Mouse (Mus musculus) limb, embryonic 10.5 days (tissue): ENCODE measurements around the gene Fbxl13. TPM values are rescaled to one million over a fixed set of nuclear protein-coding genes. Genes with fewer than 3 reads are reported as not detected.

Experiments used
- DNase-seq: peaks from one replicate; pipeline ENCODE4 v3.0.0-alpha.2; 2017; ENCODE audit warnings: low spot score
- H3K27ac ChIP-seq: fragments of 300-500 bp; sonication (generic); 2 replicates; pipeline ENCODE4 v1.5.1; 2016; ENCODE audit warnings: mild to moderate bottlenecking
- H3K27me3 ChIP-seq: fragments of 300-500 bp; sonication (generic); 2 replicates; pipeline ENCODE4 v1.6.1; 2016; ENCODE audit warnings: low read depth, mild to moderate bottlenecking; ENCODE audit not compliant: poor library complexity, severe bottlenecking
- H3K36me3 ChIP-seq: fragments of 300-500 bp; sonication (generic); 2 replicates; pipeline ENCODE4 v1.6.1; 2016; ENCODE audit warnings: mild to moderate bottlenecking, moderate library complexity
- H3K4me1 ChIP-seq: fragments of 300-500 bp; sonication (generic); 2 replicates; pipeline ENCODE4 v1.6.1; 2016
- H3K4me3 ChIP-seq: fragments of 300-500 bp; sonication (generic); 2 replicates; pipeline ENCODE4 v1.5.1; 2016; ENCODE audit warnings: mild to moderate bottlenecking, moderate library complexity
- H3K9me3 ChIP-seq: fragments of 300-500 bp; sonication (generic); replicated peaks from 2 replicates; pipeline ENCODE4 v1.6.1; 2016; ENCODE audit warnings: mild to moderate bottlenecking
- WGBS: fragments of 180-500 bp; shearing (Covaris S2); methylation state at CpG from one replicate; pipeline ENCODE4 v1.1.7; 2016; 5-methylcytosine and 5-hydroxymethylcytosine counted together
- polyA plus RNA-seq: library from polyadenylated mRNA; unstranded; fragments of >200 nt; fragmentation: Nextera tagmentation; extraction: Ambion mirVana; gene quantifications from 2 replicates; pipeline ENCODE4 v1.2.1, GENCODE M21; 2016

Fbxl13 gene
- polyA plus RNA-seq, 1 experiment from 2014 or later = 0.15 TPM

DNA sequence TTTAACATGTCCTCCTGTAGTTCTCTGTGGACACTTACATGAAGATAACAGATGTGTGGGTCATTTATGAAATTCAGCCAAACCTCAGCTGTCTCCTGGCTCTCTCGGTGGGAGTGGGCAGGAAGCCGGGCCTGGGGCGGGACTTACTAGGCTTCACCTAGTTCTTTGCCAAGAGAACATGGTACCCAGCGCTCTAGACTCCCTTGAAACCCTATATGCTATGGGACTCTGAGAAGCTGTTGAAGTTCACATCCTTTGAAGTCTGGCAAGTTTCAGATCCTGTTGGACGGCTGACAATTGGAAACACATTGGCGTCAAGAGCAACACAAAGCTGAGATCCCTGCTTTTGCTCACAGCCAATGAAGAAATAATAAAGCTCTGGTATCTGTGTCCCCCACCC is 149.1 kb downstream of the Fbxl13 start:
- Histone ChIP-seq H3K4me3 (no peak overlapping the region), H3K27ac (peak overlapping the region; percentile 62), H3K9me3 (no peaks in the 10 kb centered on the region), H3K27me3 (no peaks in the 10 kb centered on the region), H3K36me3 (no peaks in the 10 kb centered on the region), H3K4me1 (peaks cover 20% of the 10 kb centered on the region)
- 46% methylated on average over 6 of the region's 6 CpGs for WGBS
- peak; percentile 48 for DNase-seq

DNA sequence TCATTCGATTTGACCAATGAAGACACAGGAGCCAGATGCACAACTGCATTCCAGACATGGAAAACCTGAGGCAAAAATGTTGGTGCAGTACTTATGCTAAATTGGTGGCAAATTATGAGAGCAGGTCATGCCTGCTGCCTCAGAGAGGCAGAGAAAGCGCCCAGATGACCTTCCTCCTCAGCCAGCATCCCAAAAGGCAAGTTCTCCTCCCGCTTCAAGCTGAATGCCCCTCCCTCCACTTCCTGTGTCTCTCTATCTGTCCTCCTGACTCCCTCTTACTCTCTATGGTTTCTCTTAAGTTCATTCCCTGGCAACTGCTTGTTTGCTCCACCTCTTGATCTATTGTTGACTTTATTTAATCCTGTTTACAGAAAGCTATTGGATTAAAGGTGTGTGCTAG is 150.7 kb downstream of the Fbxl13 start:
- no peak overlapping the region for H3K4me3 ChIP-seq
- no peak for DNase-seq
- WGBS = 55% methylated on average over 3 of the region's 3 CpGs
- no peaks in the 10 kb centered on the region for H3K36me3 ChIP-seq
- no peaks in the 10 kb centered on the region for H3K9me3 ChIP-seq
- H3K4me1 ChIP-seq = peaks cover 22% of the 10 kb centered on the region
- H3K27me3 ChIP-seq = no peaks in the 10 kb centered on the region
- H3K27ac ChIP-seq = no peak overlapping the region

DNA sequence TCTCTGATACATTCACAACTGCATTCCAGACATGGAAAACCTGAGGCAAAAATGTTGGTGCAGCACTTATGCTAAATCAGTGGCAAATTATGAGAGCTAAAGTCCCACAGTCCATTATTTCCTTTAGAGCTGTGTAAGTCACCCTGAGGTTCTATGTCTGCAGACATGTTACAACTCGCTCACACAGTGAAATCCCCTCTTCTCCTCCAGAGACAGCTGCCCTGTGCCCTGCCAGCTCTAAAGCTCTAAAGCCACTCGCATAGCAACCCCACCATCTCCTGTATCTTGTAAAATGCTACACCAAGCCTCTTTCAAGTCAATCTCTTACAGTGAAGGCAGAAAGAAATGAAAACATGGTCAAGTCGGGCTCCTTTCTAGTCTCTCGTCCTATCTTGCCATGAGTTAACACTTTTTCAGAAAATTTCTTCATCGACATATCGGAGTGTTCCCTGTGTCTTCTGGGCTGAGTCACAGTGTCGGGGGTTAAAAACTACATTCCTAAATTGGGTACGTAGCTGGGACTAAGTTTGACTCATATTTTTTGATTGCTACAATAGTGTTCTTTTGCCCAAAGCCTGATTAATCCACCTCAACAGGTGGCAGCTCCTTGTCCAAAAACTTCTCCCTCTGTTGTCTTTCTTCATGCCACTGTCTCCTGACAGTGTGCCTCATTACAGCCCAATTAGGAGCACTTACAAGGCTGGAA is 152.0 kb downstream of the Fbxl13 start:
- no peak for DNase-seq
- WGBS = 88% methylated on average over 8 of the region's 8 CpGs
- no peak overlapping the region for H3K27ac ChIP-seq
- H3K27me3 ChIP-seq = no peaks in the 10 kb centered on the region
- no peaks in the 10 kb centered on the region for H3K36me3 ChIP-seq
- H3K4me1 ChIP-seq = peaks cover 27% of the 10 kb centered on the region
- no peaks in the 10 kb centered on the region for H3K9me3 ChIP-seq
- no peak overlapping the region for H3K4me3 ChIP-seq

DNA sequence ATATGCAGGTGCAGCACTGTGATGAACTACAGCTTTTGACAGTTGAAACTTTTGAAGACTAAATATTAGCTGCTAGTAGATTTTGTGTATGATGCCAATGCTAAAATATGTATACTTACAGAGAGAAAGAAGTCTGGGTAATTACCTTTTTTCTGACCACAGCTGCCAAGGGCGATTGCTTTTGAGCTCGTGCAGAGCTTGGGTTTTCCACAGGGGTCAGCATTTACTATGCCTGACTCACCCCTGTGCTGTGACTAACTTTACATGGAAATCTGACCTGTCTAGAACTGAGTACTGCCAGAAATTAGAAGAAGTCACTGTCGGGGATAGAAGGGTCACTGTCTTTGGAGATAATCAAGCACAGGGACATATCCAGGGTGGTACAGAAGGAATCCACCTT is 153.2 kb downstream of the Fbxl13 start:
- Histone ChIP-seq H3K4me3 (no peak overlapping the region), H3K27ac (no peak overlapping the region), H3K36me3 (no peaks in the 10 kb centered on the region), H3K9me3 (no peaks in the 10 kb centered on the region), H3K4me1 (peaks cover 27% of the 10 kb centered on the region), H3K27me3 (no peaks in the 10 kb centered on the region)
- 84% methylated on average over 3 of the region's 3 CpGs for WGBS
- no peak for DNase-seq

DNA sequence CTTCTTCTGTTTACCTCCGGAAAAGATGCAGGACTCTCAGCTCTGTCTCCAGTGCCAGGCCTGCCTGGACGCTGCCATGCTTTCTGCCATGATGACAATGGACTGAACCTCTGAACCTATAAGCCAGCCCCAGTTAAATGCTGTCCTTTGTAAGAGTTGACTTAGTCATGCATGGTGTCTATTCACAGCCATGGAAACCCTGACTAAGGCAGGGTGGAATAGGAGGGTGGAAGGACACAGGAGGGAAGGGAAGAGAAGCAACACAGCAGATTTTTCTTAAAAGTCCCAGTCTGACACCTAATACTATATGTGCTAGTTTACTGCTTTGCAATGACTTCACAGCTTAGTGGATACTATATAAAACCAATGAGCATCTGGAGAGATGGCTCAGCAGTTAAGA is 154.0 kb downstream of the Fbxl13 start:
- Histone ChIP-seq H3K36me3 (no peaks in the 10 kb centered on the region), H3K27me3 (no peaks in the 10 kb centered on the region), H3K4me1 (peaks cover 21% of the 10 kb centered on the region), H3K9me3 (no peaks in the 10 kb centered on the region), H3K4me3 (no peak overlapping the region), H3K27ac (no peak overlapping the region)
- no peak for DNase-seq
- 85% methylated on average over 2 of the region's 2 CpGs for WGBS

DNA sequence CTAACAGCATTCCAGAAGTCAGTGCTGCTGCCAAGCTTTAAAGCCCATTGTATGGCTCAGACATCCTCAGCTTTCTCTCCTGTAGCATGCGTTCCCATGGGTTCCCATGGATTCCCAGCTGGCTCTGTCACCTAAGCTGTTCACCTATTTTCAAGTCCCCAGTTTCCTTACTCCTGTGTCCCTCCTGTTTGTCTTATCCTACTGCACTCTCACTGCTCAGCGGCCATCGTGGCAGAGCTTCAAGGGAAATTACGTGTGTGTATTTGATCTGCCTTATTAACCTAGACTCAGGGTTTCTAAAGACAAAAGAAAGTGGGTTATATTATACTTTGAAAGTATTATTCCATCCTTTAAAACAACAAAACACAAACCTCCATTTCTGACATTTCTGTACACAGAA is 156.3 kb downstream of the Fbxl13 start:
- Histone ChIP-seq H3K27me3 (no peaks in the 10 kb centered on the region), H3K27ac (peak overlapping the region; percentile 7; the same call in 1 of the 2 replicates), H3K9me3 (no peaks in the 10 kb centered on the region), H3K36me3 (no peaks in the 10 kb centered on the region), H3K4me1 (peaks cover 11% of the 10 kb centered on the region), H3K4me3 (no peak overlapping the region)
- WGBS = 82% methylated on average over 4 of the region's 4 CpGs
- no peak for DNase-seq

DNA sequence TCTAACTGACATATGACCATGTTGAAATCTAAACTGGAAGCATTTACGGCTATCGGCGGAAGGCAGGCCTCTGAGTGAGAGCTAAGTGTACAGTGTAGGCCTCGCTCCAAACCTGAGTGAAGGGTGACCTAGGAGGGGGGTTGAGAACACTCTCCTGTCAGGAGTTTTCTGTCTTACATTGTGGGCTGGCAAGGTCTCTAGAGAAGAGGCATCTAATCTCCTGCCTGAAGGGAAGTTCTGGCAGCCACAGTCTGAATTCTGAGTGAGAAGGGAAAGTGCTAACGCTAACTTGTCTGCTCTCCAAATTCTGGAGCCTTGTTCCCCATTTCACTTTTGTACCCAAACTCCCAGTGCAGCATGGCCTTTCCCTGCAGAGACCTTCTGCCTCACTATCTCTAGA is 156.9 kb downstream of the Fbxl13 start:
- 95% methylated on average over 5 of the region's 5 CpGs for WGBS

DNA sequence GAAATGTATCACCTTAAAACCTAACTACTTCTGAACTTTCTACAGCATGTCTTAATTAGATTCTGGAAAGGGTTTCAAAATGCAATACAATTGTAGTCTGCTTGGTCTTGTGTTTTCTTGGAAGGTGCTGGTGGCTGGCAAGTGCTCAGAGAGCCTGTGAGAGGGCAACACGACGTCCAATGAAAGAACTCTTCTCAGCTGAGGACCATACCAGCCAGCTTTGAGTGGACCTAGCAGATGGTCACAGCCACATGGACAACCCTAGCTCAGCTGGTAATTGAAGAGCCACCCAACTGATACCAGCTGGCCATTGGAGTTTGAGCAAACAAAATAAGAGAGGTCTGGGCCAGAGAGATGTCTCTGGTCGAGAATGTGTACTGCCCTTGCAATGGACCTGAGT is 157.7 kb downstream of the Fbxl13 start:
- DNase-seq = no peak
- H3K9me3 ChIP-seq = no peaks in the 10 kb centered on the region
- no peaks in the 10 kb centered on the region for H3K27me3 ChIP-seq
- no peak overlapping the region for H3K4me3 ChIP-seq
- H3K4me1 ChIP-seq = peaks cover 19% of the 10 kb centered on the region
- WGBS = 98% methylated on average over 3 of the region's 3 CpGs
- no peaks in the 10 kb centered on the region for H3K36me3 ChIP-seq
- H3K27ac ChIP-seq = no peak overlapping the region

More for the DNA sequence above, 156.9 kb downstream of the Fbxl13 start:
- H3K4me3 ChIP-seq = no peak overlapping the region
- H3K4me1 ChIP-seq = peaks cover 11% of the 10 kb centered on the region
- DNase-seq = no peak
- H3K27ac ChIP-seq = peak overlapping the region; percentile 7; the same call in 1 of the 2 replicates
- no peaks in the 10 kb centered on the region for H3K9me3 ChIP-seq
- H3K36me3 ChIP-seq = no peaks in the 10 kb centered on the region
- H3K27me3 ChIP-seq = no peaks in the 10 kb centered on the region

DNA sequence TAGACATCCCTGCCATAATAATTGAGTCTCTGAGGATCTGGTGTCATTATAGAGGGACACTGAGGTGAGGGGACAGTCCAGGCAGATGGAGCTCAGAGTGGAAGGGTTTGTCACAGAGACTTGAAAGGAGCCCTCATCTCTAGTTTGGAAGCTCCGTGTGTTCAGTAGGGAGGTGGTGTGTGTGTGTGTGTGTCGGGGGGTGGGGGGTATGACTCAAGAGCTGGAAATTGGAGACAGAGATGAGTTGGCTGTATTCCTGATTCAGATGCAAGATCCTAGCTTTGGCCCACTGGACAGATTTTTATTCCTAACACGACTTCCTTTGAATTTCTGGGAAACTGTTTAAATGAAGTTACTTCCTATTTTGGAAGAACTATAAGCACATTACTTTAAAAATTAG is 158.1 kb downstream of the Fbxl13 start:
- no peaks in the 10 kb centered on the region for H3K36me3 ChIP-seq
- no peak overlapping the region for H3K27ac ChIP-seq
- WGBS = 92% methylated on average over 3 of the region's 3 CpGs
- H3K9me3 ChIP-seq = no peaks in the 10 kb centered on the region
- DNase-seq = no peak
- no peak overlapping the region for H3K4me3 ChIP-seq
- no peaks in the 10 kb centered on the region for H3K27me3 ChIP-seq
- H3K4me1 ChIP-seq = peaks cover 23% of the 10 kb centered on the region

DNA sequence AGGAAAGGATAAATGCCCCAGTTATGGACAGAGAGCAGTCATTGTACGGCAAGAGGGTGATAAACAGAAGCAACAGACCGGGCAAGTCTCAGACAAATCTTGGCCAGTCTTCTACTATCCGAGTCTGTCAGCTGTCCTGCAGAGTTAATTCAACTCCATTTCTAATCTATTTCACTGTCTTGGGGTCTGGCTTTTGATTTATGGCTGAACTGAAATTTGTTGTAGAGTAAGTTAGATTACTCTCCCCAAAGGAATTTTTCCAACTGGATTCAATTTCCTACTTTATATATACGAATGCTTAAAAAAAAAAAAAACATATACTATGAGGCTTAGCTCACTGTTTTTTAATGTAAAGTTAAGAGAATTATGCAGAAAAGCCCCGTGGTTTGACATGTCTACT is 158.6 kb downstream of the Fbxl13 start:
- 88% methylated on average over 5 of the region's 5 CpGs for WGBS
- Histone ChIP-seq H3K9me3 (no peaks in the 10 kb centered on the region), H3K4me3 (no peak overlapping the region), H3K27me3 (no peaks in the 10 kb centered on the region), H3K27ac (no peak overlapping the region), H3K36me3 (no peaks in the 10 kb centered on the region), H3K4me1 (peaks cover 23% of the 10 kb centered on the region)
- DNase-seq = no peak

DNA sequence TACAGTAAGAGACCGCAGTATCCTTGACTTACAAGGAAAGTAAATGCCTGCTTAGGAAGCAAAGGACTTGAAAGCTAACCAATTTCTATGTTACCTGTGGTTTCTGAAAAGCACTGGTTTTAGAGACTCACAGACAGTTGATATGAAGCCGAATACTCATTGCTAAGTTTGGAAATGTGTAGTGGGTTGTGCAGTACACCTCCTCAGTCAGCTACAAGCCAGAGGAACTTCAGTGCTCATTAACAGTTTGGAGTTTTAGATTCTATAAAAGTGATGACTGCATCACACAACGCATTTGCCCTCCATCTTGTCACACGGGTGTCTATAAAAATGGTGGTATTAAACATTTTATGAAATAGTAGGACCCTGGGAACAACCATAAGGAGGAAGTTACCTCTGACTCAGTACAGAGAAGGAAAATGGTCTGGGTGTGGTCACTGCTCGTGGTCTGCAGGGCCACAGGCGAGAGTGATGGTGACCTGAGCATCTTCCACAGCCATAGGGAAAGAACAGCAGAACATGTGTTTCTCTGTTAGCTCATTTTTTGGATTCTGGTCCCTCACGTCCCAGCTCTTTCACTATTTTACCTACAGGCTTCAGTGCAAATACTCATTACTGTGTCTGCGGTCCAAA is 160.1 kb downstream of the Fbxl13 start:
- Histone ChIP-seq H3K27ac (no peak overlapping the region), H3K4me1 (peaks cover 23% of the 10 kb centered on the region), H3K4me3 (no peak overlapping the region), H3K36me3 (no peaks in the 10 kb centered on the region), H3K9me3 (no peaks in the 10 kb centered on the region), H3K27me3 (no peaks in the 10 kb centered on the region)
- DNase-seq = no peak
- 93% methylated on average over 8 of the region's 8 CpGs for WGBS

DNA sequence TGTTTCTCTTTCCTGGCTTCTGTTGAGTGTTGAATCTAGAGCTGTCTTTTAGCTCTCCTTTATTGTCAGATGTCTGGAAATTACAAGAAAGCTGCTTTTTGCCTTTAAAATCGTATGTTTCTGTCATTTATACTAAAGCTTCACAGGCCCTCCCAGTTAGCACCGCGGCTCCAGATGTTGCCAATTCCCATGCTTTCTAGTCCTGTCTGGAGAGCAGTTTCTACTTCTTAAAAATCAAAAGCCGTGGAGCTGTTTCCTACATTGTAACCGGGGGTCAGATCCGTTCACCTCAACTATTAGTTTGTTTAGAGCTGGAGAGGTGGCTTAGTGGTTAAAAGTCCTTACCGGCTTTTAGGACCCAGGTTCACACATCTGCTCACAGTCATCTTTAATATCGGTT is 162.2 kb downstream of the Fbxl13 start:
- H3K27ac ChIP-seq = no peak overlapping the region

DNA sequence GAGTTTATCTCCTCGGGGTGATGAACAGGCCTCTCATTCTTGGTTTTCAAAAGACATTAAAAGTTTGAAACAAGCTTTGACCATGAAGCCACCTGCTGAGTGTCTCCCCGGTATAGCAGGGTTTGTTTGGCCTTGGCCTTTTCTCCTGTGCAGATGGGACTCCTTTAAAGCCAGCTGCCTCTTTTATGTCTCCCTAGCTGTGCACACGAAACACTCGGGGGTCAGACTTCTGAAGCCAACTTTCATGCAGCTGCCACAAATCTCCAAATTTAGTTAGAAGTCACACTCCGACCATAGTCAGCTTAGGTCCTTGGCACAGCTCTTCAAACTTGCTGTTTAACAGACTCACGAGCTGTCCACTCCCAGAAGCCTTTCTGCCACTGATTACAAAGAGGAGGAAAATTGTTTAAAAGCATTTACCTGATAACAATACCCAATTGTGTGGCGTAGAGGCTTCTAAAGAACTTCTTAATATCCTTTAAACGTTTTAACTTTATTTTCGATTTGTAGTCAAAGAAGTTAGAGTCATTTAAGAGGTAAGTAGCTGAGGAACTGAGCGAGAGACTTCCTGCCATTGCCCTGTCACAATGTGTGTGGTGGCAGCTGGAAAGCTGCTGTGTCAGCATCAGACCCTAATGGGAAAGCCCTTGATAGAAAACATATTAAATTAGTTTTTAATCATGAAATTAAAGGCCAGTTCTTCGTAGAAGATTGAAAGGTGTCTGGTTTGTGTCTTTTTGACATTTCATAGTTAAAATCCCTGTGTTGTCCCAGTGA is 162.8 kb downstream of the Fbxl13 start:
- no peaks in the 10 kb centered on the region for H3K36me3 ChIP-seq
- H3K9me3 ChIP-seq = no peaks in the 10 kb centered on the region
- peaks cover 12% of the 10 kb centered on the region; the same call in 1 of the 2 replicates for H3K4me1 ChIP-seq
- H3K4me3 ChIP-seq = no peak overlapping the region
- no peaks in the 10 kb centered on the region for H3K27me3 ChIP-seq
- no peak for DNase-seq
- H3K27ac ChIP-seq = peak overlapping the region; percentile 50
- WGBS = 73% methylated on average over 11 of the region's 11 CpGs

More for the DNA sequence above, 162.2 kb downstream of the Fbxl13 start:
- no peak for DNase-seq
- Histone ChIP-seq H3K9me3 (no peaks in the 10 kb centered on the region), H3K36me3 (no peaks in the 10 kb centered on the region), H3K27me3 (no peaks in the 10 kb centered on the region), H3K4me3 (no peak overlapping the region), H3K4me1 (peaks cover 12% of the 10 kb centered on the region; the same call in 1 of the 2 replicates)
- WGBS = 79% methylated on average over 8 of the region's 8 CpGs
